Mouse (Mus musculus) ZHBTc4 (cell line): ENCODE results near the gene Lrrc59.

ENCODE experiments used
- DNase-seq: peaks from one replicate; pipeline ENCODE4 v3.0.0-alpha.2; 2011; ENCODE audit warnings: low read depth, low spot score

Gene Lrrc59

DNA sequence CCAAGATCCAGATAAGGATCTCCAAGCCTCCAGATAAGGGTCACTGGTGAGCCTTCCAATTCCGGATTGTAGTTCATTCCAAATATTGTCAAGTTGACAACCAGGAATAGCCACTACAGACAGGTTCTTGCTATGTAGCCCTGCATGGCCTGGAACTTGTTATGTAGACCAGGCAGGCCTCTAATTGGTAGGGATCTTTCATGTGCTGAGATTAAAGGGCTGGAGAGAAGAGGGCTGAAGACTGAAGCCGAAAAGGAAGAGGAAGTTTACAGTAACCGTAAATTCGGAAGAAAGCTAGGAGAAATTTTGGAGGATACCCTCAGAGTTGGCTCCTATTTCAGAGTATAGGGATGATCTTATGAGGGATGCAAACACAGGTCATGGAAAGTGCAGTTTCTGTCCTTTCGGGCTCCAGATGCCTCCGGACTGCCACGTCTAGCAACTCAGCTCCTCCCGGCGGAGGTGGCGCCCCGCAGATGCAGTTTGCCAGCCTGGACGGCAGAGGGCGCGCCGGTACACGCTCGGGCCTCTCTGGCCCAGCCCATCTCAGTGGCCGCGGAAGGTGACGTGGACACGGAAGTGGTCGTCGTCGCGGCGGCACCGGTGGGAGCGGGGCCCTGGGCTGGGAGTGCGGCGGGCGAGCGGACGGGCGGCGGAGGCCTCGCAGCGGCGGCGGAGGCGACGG lies at the start of gene Lrrc59:
Gene Lrrc59, plus strand, starts transcription at position 569 of the 685 bp plus-strand sequence.
- peak; percentile 95 for DNase-seq

DNA sequence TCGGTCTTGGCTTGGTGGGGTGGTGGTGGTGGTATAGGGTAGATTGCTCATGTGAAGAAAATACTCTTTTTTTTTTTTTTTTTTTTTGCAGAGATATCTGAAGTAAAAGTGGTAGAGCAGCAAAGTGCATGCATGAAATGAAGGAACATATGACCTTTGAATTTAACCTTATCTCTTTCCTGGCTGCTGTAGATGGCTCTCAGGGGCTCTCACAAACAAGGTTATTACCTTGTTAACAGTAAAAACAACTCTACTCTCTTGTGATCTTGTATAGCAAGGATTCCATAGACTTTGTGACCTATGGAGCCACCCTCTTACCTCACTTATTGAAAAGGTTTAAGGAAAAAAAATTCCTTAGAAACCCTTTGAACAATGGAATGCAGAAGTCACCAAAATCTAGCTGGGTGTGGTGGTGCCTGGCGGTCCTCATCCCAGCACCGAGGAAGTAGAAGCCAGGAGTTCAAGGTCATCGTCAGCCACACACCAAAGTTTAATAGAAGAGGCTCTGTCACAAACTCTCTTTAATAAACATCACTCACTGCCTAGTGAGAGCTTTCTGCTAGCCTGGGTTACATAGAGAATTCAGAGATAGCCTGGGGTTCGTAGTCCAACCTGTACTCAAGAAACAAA lies 49.3 kb upstream of the Lrrc59 start:
- peak; percentile 68 for DNase-seq

- DNase-seq: no peak
These were observed 44.5 kb upstream of the Lrrc59 start for GRCm38 (mm10) chr11:94585091-94585490.

DNA sequence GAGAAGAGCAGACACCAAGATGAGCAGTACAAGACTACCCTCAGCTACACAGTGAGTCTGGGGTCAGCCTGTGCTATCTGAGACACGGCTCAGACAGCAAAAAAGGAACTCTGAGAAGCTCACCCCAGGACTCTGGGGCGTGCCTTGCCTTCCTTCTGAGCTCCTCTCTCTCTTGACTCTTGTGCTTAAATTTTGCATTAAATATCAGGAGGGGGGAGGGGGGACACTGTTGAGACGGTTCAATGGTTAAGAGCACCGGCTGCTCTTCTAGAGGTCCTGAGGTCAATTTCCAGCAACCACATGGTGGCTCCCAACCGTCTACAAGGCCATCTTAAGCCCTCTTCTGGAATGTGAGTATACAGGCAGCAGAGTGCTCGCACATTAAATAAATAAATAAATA lies 42.1 kb upstream of the Lrrc59 start:
- peak; percentile 29 for DNase-seq

DNA sequence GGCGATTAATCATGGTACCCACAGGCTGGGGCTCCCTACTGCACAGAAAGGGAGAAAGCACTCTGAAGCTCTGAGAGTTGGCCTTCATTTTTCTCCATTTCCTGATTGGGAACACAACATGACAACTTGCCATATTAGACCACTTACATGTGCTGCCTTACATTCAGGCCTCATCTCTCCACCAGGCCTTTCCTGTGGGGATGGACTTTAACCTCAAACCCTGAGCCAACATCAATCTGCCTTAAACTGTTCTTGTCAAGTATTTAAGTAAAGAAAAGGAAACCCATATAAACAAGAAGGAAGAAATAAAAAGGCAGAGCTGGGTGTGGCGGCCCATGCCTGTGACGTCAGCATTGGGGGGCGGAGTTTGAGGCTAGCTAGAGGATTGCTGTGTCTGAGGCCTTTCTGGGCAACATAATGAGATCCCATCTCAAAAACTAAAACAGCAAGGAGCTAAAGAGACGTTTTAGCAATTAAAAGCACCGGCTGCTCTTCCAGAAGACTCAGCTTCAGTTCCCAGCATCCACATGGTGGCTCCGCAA lies 33.2 kb upstream of the Lrrc59 start:
- DNase-seq: peak; percentile 70

DNA sequence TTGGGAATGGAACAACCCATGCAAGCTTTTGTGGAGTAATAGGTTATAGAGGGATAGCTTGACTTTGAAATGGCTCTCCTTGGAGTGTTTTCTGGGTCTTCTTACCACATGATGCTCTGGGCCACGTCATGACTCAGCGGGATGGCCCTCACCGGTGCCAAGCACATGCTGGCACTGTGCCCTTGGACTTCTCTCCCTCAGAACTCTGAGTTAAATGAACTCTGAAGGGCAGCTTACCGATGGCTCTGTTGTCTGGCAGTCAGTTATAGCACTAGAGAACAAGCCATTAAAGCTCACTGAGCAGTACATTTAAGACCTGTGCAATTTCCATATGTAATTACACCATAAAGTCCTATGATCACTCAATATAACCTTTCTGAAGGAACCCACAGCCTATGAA lies 32.2 kb upstream of the Lrrc59 start:
- DNase-seq: no peak

- DNase-seq: no peak
These were observed 31.0 kb upstream of the Lrrc59 start for GRCm38 (mm10) chr11:94598437-94599120.

DNA sequence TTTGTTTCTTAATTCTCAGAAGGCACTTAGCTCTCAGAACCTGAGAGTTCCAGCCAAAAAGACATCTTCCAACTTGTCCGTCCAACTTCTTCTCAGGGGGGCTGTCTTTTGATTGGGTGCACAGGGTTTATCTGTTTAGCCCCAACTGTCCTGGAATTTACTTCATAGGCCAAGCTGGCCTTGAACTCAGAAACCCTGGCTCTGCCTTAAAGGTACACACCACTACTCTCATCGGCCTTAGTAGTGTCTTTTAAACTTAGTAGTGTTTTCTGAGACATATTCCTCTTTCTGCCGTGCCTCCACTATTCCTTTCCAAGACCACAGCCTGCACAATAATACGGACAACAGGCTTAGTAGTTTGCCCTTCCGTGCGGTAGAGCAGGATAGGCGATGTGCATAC lies 29.1 kb upstream of the Lrrc59 start:
- no peak for DNase-seq

DNA sequence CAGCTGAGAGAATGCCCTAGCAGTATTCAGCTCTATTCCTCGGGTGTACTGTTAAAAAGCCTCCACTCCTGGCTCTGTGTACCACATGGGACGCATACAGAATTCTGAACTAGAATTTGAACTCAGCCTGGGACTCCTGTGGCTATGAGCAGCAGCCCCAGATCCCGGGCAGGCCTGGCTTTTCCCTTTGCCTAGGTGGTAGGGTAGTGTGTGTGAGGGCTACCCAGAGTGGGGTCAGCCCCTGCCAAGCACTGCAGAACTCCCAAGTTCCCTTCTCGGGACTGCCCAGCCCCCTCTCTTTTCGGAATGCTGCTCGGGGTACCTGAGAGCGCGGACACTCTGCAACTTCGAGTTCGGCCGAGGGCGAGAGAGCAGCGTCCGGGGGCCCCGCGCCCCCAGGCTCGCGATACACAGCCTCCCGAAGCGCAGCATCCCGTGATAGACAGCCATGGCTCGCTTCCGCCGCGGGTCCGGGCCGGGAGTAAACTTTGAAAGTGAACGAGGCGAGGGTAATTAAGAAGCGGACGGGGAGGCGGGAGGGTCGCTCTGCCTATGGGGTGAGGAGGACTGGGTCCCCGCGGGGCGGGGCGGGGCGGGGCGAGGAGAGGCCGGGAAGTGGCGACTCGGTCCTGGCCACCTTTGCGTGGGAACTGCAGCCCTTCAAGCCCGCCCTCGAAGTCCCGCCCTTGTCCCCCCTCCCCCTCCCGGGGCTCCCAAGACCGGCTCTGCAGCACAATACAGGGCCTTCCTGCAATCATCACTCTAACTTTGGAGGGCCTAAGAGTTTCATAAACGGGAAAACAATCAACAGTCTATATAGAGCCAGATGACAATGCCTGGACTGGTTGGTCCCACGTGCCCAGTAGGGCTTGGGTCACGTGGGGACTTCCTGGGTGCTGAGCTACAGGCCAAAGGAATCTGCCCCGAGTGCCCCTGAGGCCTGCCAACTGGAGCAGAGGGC lies 28.0 kb upstream of the Lrrc59 start, which contains the start of gene Acsf2:
Gene Acsf2, minus strand, starts transcription at position 551 of the 961 bp plus-strand sequence.
- peak; percentile 93 for DNase-seq

DNA sequence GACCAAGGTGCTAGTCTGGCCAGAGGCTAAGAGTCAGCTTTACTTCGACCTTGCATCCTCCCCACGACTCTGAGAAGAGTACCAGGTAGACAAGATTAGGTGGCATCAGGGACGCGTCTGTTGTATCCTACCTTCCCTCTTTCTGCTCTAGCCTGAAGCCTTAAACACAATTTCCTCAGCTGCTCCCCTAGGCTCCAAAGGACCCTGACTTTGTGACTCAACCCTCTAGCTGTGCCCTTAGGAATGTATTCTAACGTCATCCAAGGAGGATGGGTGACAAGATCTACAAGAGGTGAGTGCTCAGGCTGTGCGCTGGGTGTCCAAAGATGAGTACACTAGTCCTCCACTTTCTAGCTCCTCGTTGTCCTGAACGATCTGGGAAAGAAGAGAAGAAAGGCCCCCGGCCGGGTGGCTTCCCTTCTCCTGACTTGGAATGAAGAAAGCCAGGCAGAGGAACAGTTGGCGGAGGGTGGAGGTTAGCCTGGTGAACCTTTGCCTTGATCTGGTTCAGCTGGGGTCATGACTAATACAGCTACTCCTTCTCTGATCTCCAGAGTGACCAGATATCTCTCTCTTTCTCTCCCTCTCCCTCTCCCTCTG lies 27.1 kb upstream of the Lrrc59 start:
- no peak for DNase-seq

DNA sequence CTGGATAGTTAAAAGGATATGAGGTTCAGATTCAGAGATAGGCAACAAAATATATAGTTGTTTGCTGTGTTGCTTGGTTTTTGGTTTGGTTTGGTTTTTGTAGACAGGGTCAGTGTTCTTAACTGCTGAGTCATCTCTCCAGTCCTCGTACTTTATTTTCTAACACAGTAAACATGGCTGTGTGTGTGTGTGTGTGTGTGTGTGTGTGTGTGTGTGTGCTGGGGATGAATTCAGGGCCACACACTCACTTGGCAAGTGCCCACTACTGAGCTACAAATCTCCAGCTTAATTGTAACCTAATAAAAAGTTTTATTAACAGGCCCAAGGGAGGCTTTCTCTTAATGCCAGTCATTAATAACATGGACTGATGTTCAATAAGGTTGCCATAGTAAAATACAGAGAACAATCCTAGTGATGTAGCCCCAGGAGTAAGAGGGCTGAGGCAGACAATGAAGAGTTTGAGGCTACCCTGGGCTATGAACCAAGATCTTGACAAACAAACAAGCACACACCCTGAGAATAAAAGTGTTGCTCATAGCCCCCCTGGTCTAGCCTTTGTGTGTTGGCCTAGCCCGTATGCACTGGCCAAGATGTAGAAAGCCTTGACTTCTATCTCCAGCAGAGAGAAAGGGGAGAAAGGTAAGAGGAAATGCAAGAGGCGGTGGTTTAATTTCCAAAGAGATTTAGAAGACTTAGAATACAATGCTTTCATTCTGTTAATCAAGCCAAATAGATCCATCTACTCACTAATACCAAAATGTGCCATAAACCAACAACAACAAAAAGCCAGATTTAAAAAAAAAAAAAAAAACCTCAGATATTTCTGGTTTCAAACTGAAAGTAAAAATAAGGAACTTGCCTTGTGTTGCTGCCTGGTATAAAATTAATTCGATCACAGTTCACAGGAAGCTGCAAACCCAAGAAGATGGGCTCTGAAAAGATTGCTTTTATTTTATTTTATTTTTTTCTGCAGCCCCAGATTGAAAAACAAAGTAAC lies 18.5 kb upstream of the Lrrc59 start:
- no peak for DNase-seq

- no peak for DNase-seq
These were observed 15.0 kb upstream of the Lrrc59 start for GRCm38 (mm10) chr11:94614603-94615002.

DNA sequence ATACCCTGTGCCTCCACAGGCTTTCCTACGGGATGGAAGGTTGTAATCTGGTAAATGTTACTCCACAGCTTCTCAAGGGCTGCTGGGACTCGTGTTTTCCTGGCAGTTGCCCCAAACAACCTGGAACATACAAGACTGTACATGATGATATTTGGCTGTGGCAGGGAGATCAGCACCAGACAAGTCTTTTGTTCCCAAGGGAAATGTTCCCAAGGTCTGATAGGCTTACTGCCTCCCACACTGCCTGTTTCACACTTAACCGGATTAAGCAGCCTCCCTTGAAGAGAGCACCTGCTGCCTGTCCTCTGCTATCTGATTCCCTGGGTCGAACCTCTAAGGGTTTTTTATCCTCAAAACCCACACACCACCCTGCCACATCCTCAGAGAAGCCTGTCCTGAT lies 14.1 kb upstream of the Lrrc59 start:
- DNase-seq: no peak

DNA sequence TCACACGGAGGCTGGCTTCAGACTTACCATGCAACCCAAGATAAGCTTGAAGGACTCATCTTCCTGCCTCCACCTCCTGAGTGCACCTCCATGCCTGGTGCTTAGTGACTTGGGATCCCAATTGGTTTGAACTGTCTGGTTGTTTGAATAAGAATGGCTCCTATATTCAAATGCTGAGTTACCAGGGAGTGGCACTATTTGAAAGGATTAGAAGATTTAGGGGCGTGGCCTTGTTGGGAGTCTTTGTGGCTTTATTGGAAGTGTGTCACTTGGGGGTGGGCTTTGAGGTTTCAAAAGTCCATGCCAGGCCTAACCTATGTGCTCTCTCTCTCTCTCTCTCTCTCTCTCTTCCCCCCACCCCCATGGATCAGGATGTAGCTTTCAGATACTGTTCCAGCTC lies 11.9 kb upstream of the Lrrc59 start:
- peak; percentile 57 for DNase-seq

GRCm38 (mm10) chr11:94620766-94621457 lies 8.7 kb upstream of the Lrrc59 start:
- peak; percentile 84 for DNase-seq

DNA sequence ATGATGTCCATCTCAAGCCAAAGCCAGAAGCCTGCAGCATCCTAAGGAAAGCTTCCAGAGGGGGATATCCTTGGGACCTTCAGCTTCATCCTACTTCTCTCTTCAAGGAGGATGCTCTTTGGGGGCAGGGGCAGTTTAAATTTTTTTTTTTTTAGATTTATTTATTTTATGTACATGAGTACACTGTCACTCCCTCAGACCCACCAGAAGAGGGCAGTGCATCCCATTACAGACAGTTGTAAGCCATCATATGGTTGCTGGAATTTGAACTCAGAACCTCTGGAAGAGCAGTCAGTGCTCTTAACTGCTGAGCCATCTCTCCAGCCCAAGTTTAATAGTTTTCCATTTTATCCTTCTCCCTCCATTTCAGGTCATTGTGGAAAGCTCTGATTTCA lies 8.1 kb upstream of the Lrrc59 start:
- DNase-seq: peak; percentile 43

- DNase-seq: no peak
These were observed 7.4 kb upstream of the Lrrc59 start for GRCm38 (mm10) chr11:94622162-94622561.

DNA sequence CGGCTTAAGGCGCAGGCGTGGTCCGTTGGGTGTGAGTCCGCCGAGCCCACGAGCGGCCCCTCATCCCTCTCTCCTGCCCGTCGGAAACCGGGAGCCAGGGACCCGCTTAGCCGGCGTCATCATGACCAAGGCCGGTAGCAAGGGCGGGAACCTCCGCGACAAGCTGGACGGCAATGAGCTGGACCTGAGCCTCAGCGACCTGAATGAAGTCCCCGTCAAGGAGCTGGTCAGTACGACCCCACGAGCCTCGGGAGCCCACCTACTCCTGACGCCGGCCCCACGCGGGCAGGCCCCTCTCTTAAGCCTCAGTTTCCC lies 274 bp downstream of the Lrrc59 start:
- DNase-seq: no peak
